Mouse (Mus musculus): ENCODE measurements around the gene Ccnb1ip1. TPM values are rescaled to one million over a fixed set of nuclear protein-coding genes. Genes with fewer than 3 reads are reported as not detected.

Gene Ccnb1ip1
- polyA plus RNA-seq, 1 experiment, result not detected

DNA sequence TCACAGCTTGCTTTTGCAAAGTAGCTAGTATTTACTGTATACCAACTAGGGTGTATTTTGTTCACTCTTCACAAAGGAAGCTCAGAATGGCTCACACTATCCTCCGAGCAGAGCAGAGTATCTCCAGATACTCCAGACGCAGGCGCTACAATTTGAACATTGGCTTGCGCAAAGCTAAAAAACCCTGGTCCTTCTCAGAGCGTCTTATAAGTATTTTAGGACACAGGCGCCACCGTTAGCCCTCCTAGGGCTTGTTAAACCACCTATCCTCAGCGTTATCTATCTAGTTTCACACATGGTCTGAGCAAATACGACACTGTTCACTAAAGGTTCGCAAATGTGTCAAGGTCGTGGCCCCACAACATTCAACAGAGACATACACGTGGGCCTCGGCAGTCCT lies 2.8 kb downstream of the Ccnb1ip1 start:
- Histone ChIP-seq H3K4me1 (ENCODE audit: control insufficient read depth, insufficient read depth, low read length) (peaks cover 3% of the 10 kb centered on the region), H3K4me3 (ENCODE audit: insufficient read depth, low read length) (no peak overlapping the region), H3K27ac (ENCODE audit: insufficient read depth, low read length) (no peak overlapping the region)
- no peak for TF ChIP-seq POLR2A (IDR thresholded peaks at IDR 0.05; ENCODE audit: low read depth, low read length)
- TF ChIP-seq CTCF (IDR thresholded peaks at IDR 0.05; ENCODE audit: borderline replicate concordance, insufficient read depth, low read length), result no peak

DNA sequence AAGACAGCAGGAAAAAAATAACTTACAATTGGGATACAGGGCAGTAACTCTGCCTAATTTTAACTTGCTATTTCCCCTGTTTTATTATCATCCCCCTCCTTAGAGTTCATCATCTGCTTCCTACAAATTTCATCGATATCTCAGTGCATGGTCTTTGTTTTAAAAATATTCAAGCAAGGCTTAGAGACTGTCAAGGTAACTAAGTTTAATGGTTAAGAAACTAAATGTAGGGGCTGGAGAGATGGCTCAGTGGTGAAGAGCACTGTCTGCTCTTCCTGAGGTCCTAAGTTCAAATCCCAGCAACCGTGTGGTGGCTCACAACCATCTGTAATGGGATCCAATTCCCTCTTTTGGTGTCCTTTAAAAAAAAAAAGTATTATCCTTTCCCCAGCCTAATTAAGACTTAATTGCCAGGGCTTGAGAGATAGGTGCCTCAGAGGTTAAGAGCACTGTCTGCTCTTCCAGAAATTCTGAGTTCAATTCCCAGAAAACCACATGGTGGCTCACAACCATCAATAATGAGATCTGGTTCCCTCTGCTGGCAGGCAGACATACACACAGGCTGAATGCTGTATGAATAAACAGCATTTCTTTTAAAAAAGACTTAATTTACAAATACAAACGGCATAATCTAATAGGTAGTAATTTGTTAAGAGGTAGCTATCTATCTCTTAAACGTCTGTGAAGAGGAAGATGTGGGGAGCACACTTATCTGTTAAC lies 4.5 kb downstream of the Ccnb1ip1 start:
- no peak overlapping the region for H3K4me3 ChIP-seq (ENCODE audit: insufficient read depth, low read length)
- no peak for TF ChIP-seq CTCF (IDR thresholded peaks at IDR 0.05; ENCODE audit: borderline replicate concordance, insufficient read depth, low read length)
- TF ChIP-seq POLR2A (IDR thresholded peaks at IDR 0.05; ENCODE audit: low read depth, low read length), result no peak

DNA sequence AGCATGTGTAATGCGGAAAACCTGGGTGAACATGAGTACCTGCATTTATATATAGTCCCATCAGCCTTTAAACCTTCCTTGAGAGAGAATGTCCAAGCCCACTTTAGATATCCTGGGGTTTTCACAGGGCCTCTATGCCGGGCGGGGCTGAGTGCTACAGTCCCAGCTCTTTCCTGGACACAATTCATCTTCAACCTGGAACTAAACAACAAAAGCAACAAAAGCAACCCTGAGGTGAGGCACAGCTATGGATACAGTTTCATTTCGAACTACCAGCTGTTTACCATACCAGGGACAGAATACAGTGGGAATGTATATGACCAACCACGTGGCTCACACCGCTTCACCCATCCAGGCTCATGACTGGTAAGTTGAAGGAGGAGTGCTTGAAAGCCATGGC lies 5.1 kb downstream of the Ccnb1ip1 start:
- TF ChIP-seq CTCF (IDR thresholded peaks at IDR 0.05; ENCODE audit: borderline replicate concordance, insufficient read depth, low read length), result no peak
- no peak for TF ChIP-seq POLR2A (IDR thresholded peaks at IDR 0.05; ENCODE audit: low read depth, low read length)
- peaks cover 3% of the 10 kb centered on the region for H3K4me1 ChIP-seq (ENCODE audit: control insufficient read depth, insufficient read depth, low read length)
- H3K27ac ChIP-seq (ENCODE audit: insufficient read depth, low read length), result no peak overlapping the region
- H3K4me3 ChIP-seq (ENCODE audit: insufficient read depth, low read length), result no peak overlapping the region

More for the DNA sequence above, 4.5 kb downstream of the Ccnb1ip1 start:
- Histone ChIP-seq H3K27ac (ENCODE audit: insufficient read depth, low read length) (no peak overlapping the region), H3K4me1 (ENCODE audit: control insufficient read depth, insufficient read depth, low read length) (peaks cover 3% of the 10 kb centered on the region)

GRCm38 (mm10) chr14:50799502-50800259 lies 7.9 kb downstream of the Ccnb1ip1 start:
- H3K4me1 ChIP-seq (ENCODE audit: control insufficient read depth, insufficient read depth, low read length), result no peaks in the 10 kb centered on the region
- H3K27ac ChIP-seq (ENCODE audit: insufficient read depth, low read length), result no peak overlapping the region
- no peak overlapping the region for H3K4me3 ChIP-seq (ENCODE audit: insufficient read depth, low read length)
- TF ChIP-seq POLR2A (IDR thresholded peaks at IDR 0.05; ENCODE audit: low read depth, low read length) (no peak), CTCF (IDR thresholded peaks at IDR 0.05; ENCODE audit: borderline replicate concordance, insufficient read depth, low read length) (no peak)

- H3K27ac ChIP-seq (ENCODE audit: insufficient read depth, low read length), result no peak overlapping the region
- no peaks in the 10 kb centered on the region for H3K4me1 ChIP-seq (ENCODE audit: control insufficient read depth, insufficient read depth, low read length)
- TF ChIP-seq CTCF (IDR thresholded peaks at IDR 0.05; ENCODE audit: borderline replicate concordance, insufficient read depth, low read length) (no peak), POLR2A (IDR thresholded peaks at IDR 0.05; ENCODE audit: low read depth, low read length) (no peak)
- no peak overlapping the region for H3K4me3 ChIP-seq (ENCODE audit: insufficient read depth, low read length)
Measured at GRCm38 (mm10) chr14:50798512-50798911, 9.0 kb downstream of the Ccnb1ip1 start.

- H3K4me1 ChIP-seq (ENCODE audit: control insufficient read depth, insufficient read depth, low read length), result no peaks in the 10 kb centered on the region
- no peak overlapping the region for H3K27ac ChIP-seq (ENCODE audit: insufficient read depth, low read length)
- H3K4me3 ChIP-seq (ENCODE audit: insufficient read depth, low read length), result no peak overlapping the region
- TF ChIP-seq CTCF (IDR thresholded peaks at IDR 0.05; ENCODE audit: borderline replicate concordance, insufficient read depth, low read length) (no peak), POLR2A (IDR thresholded peaks at IDR 0.05; ENCODE audit: low read depth, low read length) (no peak)
Measured at GRCm38 (mm10) chr14:50796464-50796863, 11.1 kb downstream of the Ccnb1ip1 start.

DNA sequence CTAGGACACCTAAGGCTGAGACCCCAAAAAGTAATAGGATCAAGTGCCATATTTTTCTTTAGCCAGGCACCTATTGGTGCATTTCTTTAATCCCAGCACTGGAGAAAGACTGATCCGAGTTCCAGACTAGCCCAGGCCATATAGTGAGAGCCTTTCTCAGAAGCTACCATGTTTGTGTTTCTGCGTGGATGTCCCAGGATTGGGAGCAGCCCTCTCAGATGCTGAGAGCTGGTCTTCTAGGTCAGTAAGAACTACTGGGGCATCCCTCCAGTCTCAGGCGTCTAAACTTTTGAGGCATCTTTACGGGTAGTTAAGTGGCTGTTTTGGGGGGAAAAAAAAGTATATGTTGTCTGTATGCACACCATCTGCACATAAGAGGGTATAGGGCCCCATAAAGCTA lies 11.6 kb downstream of the Ccnb1ip1 start:
- H3K4me1 ChIP-seq (ENCODE audit: control insufficient read depth, insufficient read depth, low read length), result no peaks in the 10 kb centered on the region
- TF ChIP-seq POLR2A (IDR thresholded peaks at IDR 0.05; ENCODE audit: low read depth, low read length) (no peak), CTCF (IDR thresholded peaks at IDR 0.05; ENCODE audit: borderline replicate concordance, insufficient read depth, low read length) (no peak)
- no peak overlapping the region for H3K27ac ChIP-seq (ENCODE audit: insufficient read depth, low read length)
- H3K4me3 ChIP-seq (ENCODE audit: insufficient read depth, low read length), result no peak overlapping the region

DNA sequence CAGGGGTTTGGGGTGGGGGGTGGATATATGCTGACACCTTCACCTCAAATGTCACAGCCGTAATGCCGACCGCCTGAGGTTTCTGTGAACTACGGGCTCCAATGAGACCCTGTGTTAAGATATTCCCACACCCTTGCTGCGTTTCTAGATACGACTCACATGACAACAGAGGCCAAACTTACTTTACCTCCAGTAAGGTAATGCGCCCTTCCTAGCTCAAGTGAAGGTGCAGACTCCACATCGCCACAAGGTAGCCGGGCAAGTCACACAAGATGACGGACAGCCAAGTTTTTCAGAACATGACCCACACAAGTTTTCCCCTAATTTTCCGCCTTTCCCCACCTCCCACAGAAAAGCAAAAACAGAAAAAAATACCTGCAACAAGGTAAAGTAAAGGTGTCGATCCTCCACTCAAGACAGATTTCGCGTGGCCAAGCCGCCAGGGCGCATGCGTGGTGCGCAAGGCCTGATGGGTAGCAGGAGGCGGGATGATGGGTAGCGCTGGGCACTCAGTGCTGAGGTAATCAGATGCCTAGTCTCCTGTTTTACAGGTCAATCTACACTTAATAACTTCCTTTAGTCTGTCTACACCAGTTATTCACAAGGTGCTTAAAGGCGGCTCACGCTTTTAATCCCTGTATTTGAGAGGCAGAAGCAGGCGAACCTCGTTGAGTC lies 12.1 kb downstream of the Ccnb1ip1 start:
- no peak overlapping the region for H3K4me3 ChIP-seq (ENCODE audit: insufficient read depth, low read length)
- TF ChIP-seq POLR2A (IDR thresholded peaks at IDR 0.05; ENCODE audit: low read depth, low read length) (no peak), CTCF (IDR thresholded peaks at IDR 0.05; ENCODE audit: borderline replicate concordance, insufficient read depth, low read length) (no peak)
- no peak overlapping the region for H3K27ac ChIP-seq (ENCODE audit: insufficient read depth, low read length)
- H3K4me1 ChIP-seq (ENCODE audit: control insufficient read depth, insufficient read depth, low read length), result no peaks in the 10 kb centered on the region

DNA sequence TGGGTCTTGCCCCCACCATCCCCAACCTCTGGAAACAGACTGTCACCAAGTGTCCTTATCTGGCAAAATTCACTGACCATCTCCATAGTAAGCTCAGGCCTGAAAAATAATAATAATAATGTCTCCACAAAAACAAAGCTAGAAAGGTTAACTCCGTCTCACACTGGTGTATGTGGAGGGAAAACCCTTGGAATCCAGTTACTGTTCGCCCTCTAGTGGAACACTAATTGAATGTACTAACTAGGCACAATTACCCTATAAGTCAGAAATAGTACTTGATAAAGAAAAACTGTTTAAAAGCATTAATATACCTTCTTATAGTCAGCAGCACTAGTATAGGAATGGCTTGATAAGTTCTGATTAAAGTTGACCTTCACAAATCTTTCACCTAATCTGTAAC lies 19.4 kb downstream of the Ccnb1ip1 start:
- no peak overlapping the region for H3K4me3 ChIP-seq (ENCODE audit: insufficient read depth, low read length)

More for the DNA sequence above, 19.4 kb downstream of the Ccnb1ip1 start:
- TF ChIP-seq CTCF (IDR thresholded peaks at IDR 0.05; ENCODE audit: borderline replicate concordance, insufficient read depth, low read length) (no peak), POLR2A (IDR thresholded peaks at IDR 0.05; ENCODE audit: low read depth, low read length) (no peak)
- H3K4me1 ChIP-seq (ENCODE audit: control insufficient read depth, insufficient read depth, low read length), result no peaks in the 10 kb centered on the region; the same call in 1 of the 2 replicates
- H3K27ac ChIP-seq (ENCODE audit: insufficient read depth, low read length), result no peak overlapping the region

Data from embryonic fibroblast, embryonic 13.5 days (primary cell).